Mouse (Mus musculus): ENCODE measurements around the gene Tab1. TPM values are rescaled to one million over a fixed set of nuclear protein-coding genes. Genes with fewer than 3 reads are reported as not detected.

The Tab1 gene
- polyA plus RNA-seq, 1 experiment = not detected

DNA sequence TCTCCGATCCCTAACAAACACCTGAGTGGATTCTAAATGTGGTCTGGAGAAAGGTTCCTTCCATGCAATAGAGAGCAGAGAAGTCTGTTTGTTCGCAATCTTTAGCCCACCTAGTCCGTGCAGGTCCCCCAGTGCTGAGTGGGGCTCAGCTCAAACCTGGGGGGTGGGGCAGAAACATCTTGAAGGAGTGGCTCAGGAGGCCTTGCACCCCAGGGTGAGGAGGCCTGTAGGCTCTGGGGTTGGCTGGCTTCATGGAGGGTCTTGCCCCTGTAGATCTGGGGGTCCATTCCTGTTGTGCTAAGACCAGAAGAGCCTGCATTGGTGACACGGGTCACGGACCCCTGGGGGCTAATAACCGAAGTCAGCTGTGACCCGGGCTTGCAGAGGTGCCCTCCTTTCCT, 40.9 kb upstream of the Tab1 start:
- H3K27ac ChIP-seq (ENCODE audit: insufficient read depth, low read depth, low read length) = peak overlapping the region; percentile 92
- H3K4me3 ChIP-seq (ENCODE audit: insufficient read depth, low read depth, low read length) = peak overlapping the region; percentile 99
- peaks cover 40% of the 10 kb centered on the region for H3K4me1 ChIP-seq (ENCODE audit: control insufficient read depth, insufficient read depth, low read length)
- TF ChIP-seq POLR2A (IDR thresholded peaks at IDR 0.05; ENCODE audit: insufficient read depth, low read depth, low read length) (no peak), CTCF (IDR thresholded peaks at IDR 0.05; ENCODE audit: insufficient read depth, low read depth, low read length) (no peak)
- 16% methylated on average over 7 of the region's 7 CpGs for WGBS

DNA sequence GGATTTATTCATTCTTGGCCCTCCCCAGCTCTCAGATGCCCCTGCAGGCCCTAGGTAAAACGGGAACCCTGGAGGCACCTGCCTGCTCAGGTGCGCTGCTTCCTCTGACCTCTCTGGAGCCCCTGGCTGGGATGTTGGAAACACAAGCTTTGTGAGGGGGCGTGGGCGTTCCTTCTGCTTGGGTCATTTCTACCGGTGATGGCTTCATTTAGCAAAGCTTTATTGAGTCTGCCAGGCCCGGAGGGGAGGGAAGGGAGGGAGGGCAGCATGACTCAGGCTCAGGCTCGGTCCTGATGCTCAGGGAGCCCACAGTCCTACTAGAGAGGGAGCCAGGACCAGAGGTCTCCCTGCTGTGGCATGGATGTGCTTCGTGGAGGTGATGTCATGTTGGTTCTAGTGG, 40.3 kb upstream of the Tab1 start:
- peaks cover 46% of the 10 kb centered on the region for H3K4me1 ChIP-seq (ENCODE audit: control insufficient read depth, insufficient read depth, low read length)
- H3K4me3 ChIP-seq (ENCODE audit: insufficient read depth, low read depth, low read length) = peak overlapping the region; percentile 99
- H3K27ac ChIP-seq (ENCODE audit: insufficient read depth, low read depth, low read length) = peak overlapping the region; percentile 92
- 16% methylated on average over 8 of the region's 8 CpGs for WGBS
- no peak for TF ChIP-seq POLR2A (IDR thresholded peaks at IDR 0.05; ENCODE audit: insufficient read depth, low read depth, low read length)
- no peak for TF ChIP-seq CTCF (IDR thresholded peaks at IDR 0.05; ENCODE audit: insufficient read depth, low read depth, low read length)

DNA sequence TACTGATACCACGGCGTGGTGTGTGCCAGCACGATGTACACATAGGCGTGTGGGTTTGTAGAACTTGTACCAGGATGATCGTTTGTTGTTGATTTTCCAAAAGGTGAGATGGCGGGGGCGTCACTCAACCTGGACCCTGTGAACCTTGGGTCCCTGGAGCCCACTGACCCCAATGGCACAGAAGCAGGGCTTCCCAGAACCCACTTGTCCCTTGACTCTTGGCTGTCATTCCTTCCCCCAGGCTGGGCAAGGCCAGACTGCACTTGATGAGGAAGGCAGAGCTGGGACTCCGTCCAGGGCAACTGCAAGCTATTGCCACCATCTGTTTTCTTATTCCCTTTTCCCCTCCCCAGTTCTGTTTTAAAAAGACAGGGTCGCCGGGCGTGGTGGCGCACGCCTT, 38.7 kb upstream of the Tab1 start:
- TF ChIP-seq CTCF (IDR thresholded peaks at IDR 0.05; ENCODE audit: insufficient read depth, low read depth, low read length) (no peak), POLR2A (IDR thresholded peaks at IDR 0.05; ENCODE audit: insufficient read depth, low read depth, low read length) (no peak)
- Histone ChIP-seq H3K4me3 (ENCODE audit: insufficient read depth, low read depth, low read length) (no peak overlapping the region), H3K4me1 (ENCODE audit: control insufficient read depth, insufficient read depth, low read length) (peaks cover 61% of the 10 kb centered on the region), H3K27ac (ENCODE audit: insufficient read depth, low read depth, low read length) (no peak overlapping the region)
- 88% methylated on average over 13 of the region's 13 CpGs for WGBS

DNA sequence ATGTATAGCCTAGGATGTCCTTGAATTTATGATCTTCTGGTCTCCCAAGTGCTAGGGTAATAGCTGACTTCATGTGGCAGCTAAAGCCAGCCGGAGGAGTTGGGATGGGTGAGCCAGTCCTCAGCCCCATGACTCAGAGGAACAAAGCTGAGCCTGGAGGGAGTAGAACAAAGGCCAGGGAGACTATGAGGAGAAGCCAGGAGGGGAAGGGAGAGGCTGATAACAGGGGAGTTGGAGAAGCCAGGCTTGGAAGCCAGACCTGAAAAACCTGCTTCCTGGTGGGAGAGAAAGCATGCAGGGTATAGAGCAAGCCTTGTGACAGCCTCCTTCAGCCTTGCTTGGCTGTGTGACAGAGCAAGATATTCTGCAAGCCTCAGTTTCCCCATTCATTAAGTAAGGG, 37.3 kb upstream of the Tab1 start:
- TF ChIP-seq CTCF (IDR thresholded peaks at IDR 0.05; ENCODE audit: insufficient read depth, low read depth, low read length) = no peak
- TF ChIP-seq POLR2A (IDR thresholded peaks at IDR 0.05; ENCODE audit: insufficient read depth, low read depth, low read length) = no peak
- Histone ChIP-seq H3K27ac (ENCODE audit: insufficient read depth, low read depth, low read length) (no peak overlapping the region), H3K4me1 (ENCODE audit: control insufficient read depth, insufficient read depth, low read length) (peaks cover 69% of the 10 kb centered on the region), H3K4me3 (ENCODE audit: insufficient read depth, low read depth, low read length) (no peak overlapping the region)
- 36% methylated on average over 1 of the region's 1 CpGs for WGBS

DNA sequence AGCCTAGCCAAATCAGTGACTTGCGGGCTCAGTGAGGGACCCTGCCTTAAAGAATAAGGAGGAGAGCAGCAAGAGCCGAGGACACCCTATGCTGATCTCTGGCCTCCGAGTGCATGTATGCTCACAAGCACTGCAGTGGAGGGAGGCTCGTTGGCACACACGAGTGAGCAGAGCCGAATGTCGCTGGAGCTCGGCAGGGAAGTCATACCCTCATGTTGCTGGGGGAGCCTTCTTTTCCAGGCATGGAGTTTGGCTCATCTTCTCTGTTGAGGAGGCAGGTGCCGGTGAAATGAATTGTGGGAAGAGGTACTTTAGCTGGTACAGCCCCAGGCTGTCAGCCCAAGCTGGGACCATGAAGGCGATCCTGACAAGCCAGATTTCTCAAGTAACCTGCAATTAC, 36.5 kb upstream of the Tab1 start:
- WGBS = 44% methylated on average over 10 of the region's 10 CpGs
- no peak overlapping the region for H3K27ac ChIP-seq (ENCODE audit: insufficient read depth, low read depth, low read length)
- H3K4me3 ChIP-seq (ENCODE audit: insufficient read depth, low read depth, low read length) = no peak overlapping the region
- TF ChIP-seq CTCF (IDR thresholded peaks at IDR 0.05; ENCODE audit: insufficient read depth, low read depth, low read length) (no peak), POLR2A (IDR thresholded peaks at IDR 0.05; ENCODE audit: insufficient read depth, low read depth, low read length) (no peak)
- peaks cover 75% of the 10 kb centered on the region for H3K4me1 ChIP-seq (ENCODE audit: control insufficient read depth, insufficient read depth, low read length)

DNA sequence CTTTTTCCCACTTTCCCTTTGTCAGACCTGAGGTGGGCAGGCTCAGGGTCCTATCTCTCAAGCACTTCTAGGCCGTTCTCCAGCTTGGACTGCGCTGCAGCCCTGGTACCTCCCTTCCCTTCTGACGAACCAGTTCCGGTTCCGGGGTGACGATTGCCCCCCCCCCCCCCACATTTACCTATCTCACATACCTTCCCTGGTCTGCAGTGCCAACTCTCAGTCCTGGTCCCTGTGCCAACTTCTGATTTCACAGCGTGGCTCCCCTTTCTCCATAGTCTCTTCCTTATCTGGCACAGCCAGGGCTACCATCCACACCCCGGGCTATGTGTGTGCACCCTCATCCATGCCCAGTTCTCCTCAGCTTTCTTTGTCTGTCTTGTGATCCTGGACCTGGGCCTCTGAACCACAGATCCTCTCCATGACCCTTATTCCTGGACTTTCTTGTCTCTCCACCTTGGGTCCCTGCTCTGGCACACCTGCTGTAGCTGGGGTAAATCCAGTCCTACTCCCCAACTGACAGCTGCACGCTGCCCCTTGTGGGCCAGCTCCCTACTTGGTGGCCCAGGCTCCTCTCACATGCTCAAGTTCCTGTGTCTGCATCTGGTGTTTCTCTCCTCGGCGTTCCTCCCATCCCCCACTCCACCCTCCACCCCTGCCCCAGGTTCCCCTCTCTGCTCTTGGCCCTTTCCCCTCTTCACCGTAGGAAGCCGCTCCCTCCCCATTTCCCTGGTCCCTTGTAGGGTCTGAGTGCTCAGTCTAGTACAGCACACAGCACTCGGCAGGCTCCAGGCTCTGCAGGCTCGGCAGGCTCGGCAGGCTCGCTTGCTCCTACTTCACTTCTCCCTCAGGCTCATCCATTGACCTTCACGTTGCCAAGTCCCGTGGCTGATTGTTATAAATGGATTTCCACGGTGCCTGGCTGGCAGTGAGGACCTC, 35.7 kb upstream of the Tab1 start:
- H3K4me3 ChIP-seq (ENCODE audit: insufficient read depth, low read depth, low read length) = no peak overlapping the region
- peak overlapping the region; percentile 7; the same call in 1 of the 2 replicates for H3K27ac ChIP-seq (ENCODE audit: insufficient read depth, low read depth, low read length)
- H3K4me1 ChIP-seq (ENCODE audit: control insufficient read depth, insufficient read depth, low read length) = peaks cover 77% of the 10 kb centered on the region
- 26% methylated on average over 20 of the region's 20 CpGs for WGBS
- TF ChIP-seq POLR2A (IDR thresholded peaks at IDR 0.05; ENCODE audit: insufficient read depth, low read depth, low read length) = no peak
- no peak for TF ChIP-seq CTCF (IDR thresholded peaks at IDR 0.05; ENCODE audit: insufficient read depth, low read depth, low read length)

DNA sequence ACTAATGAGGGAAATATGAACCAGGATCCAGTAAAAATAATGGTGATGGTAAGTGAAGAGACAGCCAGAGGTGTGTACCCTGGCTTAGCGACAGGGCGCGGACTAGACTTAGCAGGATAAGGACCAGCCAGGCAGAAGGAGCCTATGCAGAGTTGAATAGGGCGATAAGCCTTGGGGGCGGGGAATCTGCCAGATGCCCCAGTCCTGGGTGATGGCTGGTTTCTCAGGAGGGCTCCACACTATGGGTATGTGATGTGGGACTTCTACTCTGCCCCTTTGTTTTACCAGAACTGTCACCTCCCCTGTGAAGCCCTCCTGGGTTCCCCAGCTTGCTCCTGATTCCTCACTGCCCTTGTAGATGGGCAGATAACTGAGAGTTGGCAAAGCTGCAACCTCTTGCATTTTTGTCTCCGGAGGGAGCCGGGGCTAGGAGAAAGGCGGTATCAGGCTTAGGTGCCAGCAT, 34.9 kb upstream of the Tab1 start:
- TF ChIP-seq CTCF (IDR thresholded peaks at IDR 0.05; ENCODE audit: insufficient read depth, low read depth, low read length) (no peak), POLR2A (IDR thresholded peaks at IDR 0.05; ENCODE audit: insufficient read depth, low read depth, low read length) (no peak)
- 50% methylated on average over 8 of the region's 8 CpGs for WGBS
- Histone ChIP-seq H3K27ac (ENCODE audit: insufficient read depth, low read depth, low read length) (0 out of 2 replicates have a peak overlapping the region, but pooled peaks have one; percentile 7), H3K4me3 (ENCODE audit: insufficient read depth, low read depth, low read length) (no peak overlapping the region), H3K4me1 (ENCODE audit: control insufficient read depth, insufficient read depth, low read length) (peaks cover 78% of the 10 kb centered on the region)

DNA sequence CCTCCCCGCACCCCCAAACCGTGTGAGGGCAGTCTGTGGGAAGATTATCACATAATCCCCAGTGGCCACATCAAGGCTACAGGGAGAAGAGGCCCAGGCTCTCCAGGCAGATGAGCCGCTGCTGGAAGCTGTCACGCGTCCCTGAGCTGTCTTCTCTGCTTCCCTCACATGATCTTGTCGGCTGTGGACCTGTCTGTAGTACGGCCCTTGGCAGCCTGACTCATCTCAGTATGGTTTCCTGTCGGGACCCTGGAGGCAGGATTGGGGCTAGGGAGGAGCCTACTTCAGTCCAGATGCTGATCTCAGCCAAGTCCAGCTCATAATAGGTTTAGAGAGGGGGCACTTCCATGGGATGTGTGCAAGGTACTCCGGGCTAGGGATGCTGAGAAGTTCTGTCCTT, 34.1 kb upstream of the Tab1 start:
- TF ChIP-seq POLR2A (IDR thresholded peaks at IDR 0.05; ENCODE audit: insufficient read depth, low read depth, low read length) (no peak), CTCF (IDR thresholded peaks at IDR 0.05; ENCODE audit: insufficient read depth, low read depth, low read length) (no peak)
- 48% methylated on average over 9 of the region's 9 CpGs for WGBS
- H3K4me1 ChIP-seq (ENCODE audit: control insufficient read depth, insufficient read depth, low read length) = peaks cover 81% of the 10 kb centered on the region
- no peak overlapping the region for H3K4me3 ChIP-seq (ENCODE audit: insufficient read depth, low read depth, low read length)
- H3K27ac ChIP-seq (ENCODE audit: insufficient read depth, low read depth, low read length) = 0 out of 2 replicates have a peak overlapping the region, but pooled peaks have one; percentile 0

DNA sequence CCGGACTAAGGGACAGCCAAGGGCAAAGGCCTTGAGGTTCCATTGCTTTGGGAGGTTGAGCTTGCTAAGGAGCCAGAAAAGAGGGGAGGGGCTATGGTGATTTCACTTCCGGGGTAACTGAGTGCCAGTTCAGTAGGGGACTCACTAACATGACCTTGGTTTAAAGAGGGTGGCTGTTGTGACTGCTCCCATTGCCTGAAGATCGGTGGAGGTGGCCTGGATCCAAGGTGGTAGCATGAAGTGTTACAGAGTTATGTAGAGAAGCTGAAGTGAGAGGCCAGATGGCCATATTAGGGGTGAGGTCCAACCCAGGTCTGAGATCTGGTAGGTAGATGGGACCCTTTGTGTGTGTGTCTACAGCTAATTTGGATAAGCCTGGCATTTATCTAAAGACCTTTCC, 33.5 kb upstream of the Tab1 start:
- H3K27ac ChIP-seq (ENCODE audit: insufficient read depth, low read depth, low read length) = no peak overlapping the region
- TF ChIP-seq POLR2A (IDR thresholded peaks at IDR 0.05; ENCODE audit: insufficient read depth, low read depth, low read length) (no peak), CTCF (IDR thresholded peaks at IDR 0.05; ENCODE audit: insufficient read depth, low read depth, low read length) (no peak)
- 74% methylated on average over 3 of the region's 3 CpGs for WGBS
- H3K4me3 ChIP-seq (ENCODE audit: insufficient read depth, low read depth, low read length) = no peak overlapping the region
- peaks cover 76% of the 10 kb centered on the region for H3K4me1 ChIP-seq (ENCODE audit: control insufficient read depth, insufficient read depth, low read length)

All from olfactory bulb, adult 2 months (tissue).